10 mouse cellular contexts compared by ENCODE assay signal in the genomic region with DNA sequence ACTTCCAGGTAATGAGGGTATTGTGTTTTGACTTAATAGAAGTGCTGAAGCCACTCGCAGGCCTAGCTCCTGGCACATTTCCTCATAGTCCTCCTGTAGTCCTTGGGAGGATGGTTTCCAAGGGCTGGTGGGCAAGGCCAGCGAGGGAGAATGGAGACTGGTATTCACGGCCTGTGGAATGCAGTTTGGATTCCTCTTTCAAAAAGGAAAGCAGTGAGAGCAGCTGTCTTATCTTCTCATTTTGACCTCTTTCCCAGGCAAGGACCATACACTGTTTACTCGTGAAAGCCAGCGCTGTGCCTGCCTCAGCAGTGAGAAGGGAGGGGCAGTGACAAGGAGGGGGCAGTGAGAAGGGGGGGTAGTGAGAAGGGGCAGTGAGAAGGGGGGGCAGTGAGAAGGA. TPM values are rescaled to one million over a fixed set of nuclear protein-coding genes. Genes with fewer than 3 reads are reported as not detected.
A peak's percentile ranks its signal among the peaks of the same experiment; 100 is the strongest.
DNase-seq lines count a peak whose midpoint lies in the region; ATAC-seq and TF ChIP-seq lines count a peak whose summit lies in the region.
"Had no signal": no experiment of that assay in that cellular context is flagged by ENCODE, and none has a peak within 500 bp of the region (broad histone marks: within the 10 kb centered on the region; RNA-seq: fewer than 3 reads in every experiment).

No protein-coding gene starts in this region.

- CTCF ChIA-PET in Patski (lab: Charles Lee), result no interaction called here

- H3K9me3 ChIP-seq in liver, embryonic 12.5 days (replicated peaks), result no peaks in the 10 kb centered on the region

- no peak overlapping the region for H3K4me2 ChIP-seq in liver, embryonic 12.5 days

- POLR2A ChIA-PET in Patski (lab: Charles Lee), result no interaction called here

- no peak overlapping the region for H3K9ac ChIP-seq in liver, embryonic 12.5 days

- H3K27me3 ChIP-seq in Patski, result no peaks in the 10 kb centered on the region
- H3K27me3 ChIP-seq in liver, embryonic 12.5 days (replicated peaks), result no peaks in the 10 kb centered on the region

- WGBS in liver, embryonic 12.5 days (ENCODE audit: insufficient replicate concordance), result 44% methylated on average over 5 of the region's 5 CpGs

- peak; percentile 35 for ATAC-seq in Patski
- ATAC-seq in liver, embryonic 12.5 days, result 0 out of 2 replicates have a peak, but pooled peaks have one; percentile 50
- ATAC-seq in granulocyte monocyte progenitor cell, adult 5-6 weeks (replicated peaks; ENCODE audit: poor library complexity, severe bottlenecking), result no peak

- no peak for DNase-seq in layer of hippocampus, adult 2 months (ENCODE audit: low spot score in 2 of 2)
- DNase-seq in layer of hippocampus, postnatal 14 days (ENCODE audit: low spot score in 2 of 2), result no peak
- DNase-seq in Patski (ENCODE audit: low read depth, low spot score), result no peak
- DNase-seq in layer of hippocampus, adult 9-10 months (ENCODE audit: low spot score), result no peak
- DNase-seq in cerebellum, adult 9-11 months, result no peak
- DNase-seq: cerebellum, adult 18-20 months had no signal

- H3K4me1 ChIP-seq in brown adipose tissue, adult 24 weeks (ENCODE audit: control insufficient read depth, insufficient read depth, insufficient read length, low read length), result peaks cover 17% of the 10 kb centered on the region
- peaks cover 36% of the 10 kb centered on the region for H3K4me1 ChIP-seq in liver, embryonic 12.5 days

- no peak for TF ChIP-seq CTCF in layer of hippocampus, adult 2 months (conservative IDR thresholded peaks at IDR 0.05)
- TF ChIP-seq CTCF in Patski (IDR thresholded peaks at IDR 0.05), result no peak

- peaks cover 4% of the 10 kb centered on the region; the same call in 1 of the 2 replicates for H3K36me3 ChIP-seq in liver, embryonic 12.5 days

- H3K27ac ChIP-seq in layer of hippocampus, adult 2 months, result peak overlapping the region; percentile 57
- peak overlapping the region; percentile 47; the same call in 1 of the 2 replicates for H3K27ac ChIP-seq in brown adipose tissue, adult 24 weeks (replicated peaks; ENCODE audit: low read depth, low read length)
- H3K27ac ChIP-seq in liver, embryonic 12.5 days, result 0 out of 2 replicates have a peak overlapping the region, but pooled peaks have one; percentile 3
- H3K27ac ChIP-seq: macrophage had no signal

- no peak overlapping the region for H3K4me3 ChIP-seq in layer of hippocampus, adult 2 months
- no peak overlapping the region for H3K4me3 ChIP-seq in brown adipose tissue, adult 24 weeks (ENCODE audit: insufficient read depth, low read depth, low read length)
- no peak overlapping the region for H3K4me3 ChIP-seq in liver, embryonic 12.5 days

- in situ Hi-C loops in Patski (cut with MboI; ENCODE audit: low pct_unique_long_range_greater_than_20kb), result no loop called here

RNA-seq across cellular contexts. Expression of gene Serinc5, which starts 42.4 kb away (rescaled TPM):
- total RNA-seq in layer of hippocampus, adult 2 months (2021), result 10 to 100 TPM; 67.1 to 72.1 TPM
- total RNA-seq in layer of hippocampus, postnatal 14 days (2021), result 10 to 100 TPM; 70.0 to 72.2 TPM
- 13.8 TPM for polyA plus RNA-seq in Patski (2021)
- 3.2 and 4.0 TPM in 2 replicates for polyA plus RNA-seq in brown adipose tissue, adult 24 weeks (2012; ENCODE audit: insufficient read depth, insufficient read length, missing spikeins)
- polyA plus RNA-seq in liver, embryonic 12.5 days (2016; fragmentation: Nextera tagmentation; extraction: Ambion mirVana), result 26.7 and 27.6 TPM in 2 replicates
- 3.9 and 8.7 TPM in 2 replicates for total RNA-seq in granulocyte monocyte progenitor cell, adult 5-6 weeks (2014; fragmentation: Nextera tagmentation)
- total RNA-seq in granulocyte monocyte progenitor cell, adult 5-6 weeks (2017), result 4.1 and 5.5 TPM in 2 replicates

Comparison
In these comparisons a context has a peak if more than half of its experiments do, and no peak if none do; other contexts are left out.
1. H3K27ac ChIP-seq: peak in every context shown above with its lines; median percentile 57 in layer of hippocampus, adult 2 months; 47 in brown adipose tissue, adult 24 weeks; 3 in liver, embryonic 12.5 days.
2. RNA of gene Serinc5, which starts 42.4 kb away (total RNA-seq): 70.0 to 72.2 TPM in layer of hippocampus, postnatal 14 days and 67.1 to 72.1 TPM in layer of hippocampus, adult 2 months; 3.9 to 8.7 TPM in granulocyte monocyte progenitor cell, adult 5-6 weeks; every median in the first group is over 4 times any median in the second.